Mouse (Mus musculus): ENCODE measurements around the gene Lamb1. TPM values are rescaled to one million over a fixed set of nuclear protein-coding genes. Genes with fewer than 3 reads are reported as not detected.

Gene Lamb1
- total RNA-seq, 2 experiments from 2014 or later = 1.1 TPM; not detected in 1

DNA sequence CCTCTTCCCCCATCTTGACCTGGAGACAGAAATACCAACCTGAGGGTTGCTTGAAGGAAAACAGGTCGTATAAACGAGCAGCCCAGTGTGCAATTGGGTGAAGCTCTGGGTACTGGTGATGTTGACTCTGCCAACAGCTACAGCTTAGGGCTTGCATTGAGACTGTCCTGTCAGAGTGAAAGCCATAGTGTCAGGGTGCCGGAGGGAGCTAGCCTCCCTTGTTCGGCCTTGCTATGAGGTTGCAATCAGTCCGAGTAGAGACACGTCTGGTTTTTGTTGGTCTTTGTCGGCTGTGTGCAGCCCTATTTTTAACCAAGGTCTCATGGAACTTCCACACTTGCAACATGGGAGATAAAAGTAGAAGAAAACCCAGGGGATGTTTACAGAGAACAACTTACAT is 15.3 kb downstream of the Lamb1 start:
- ATAC-seq (replicated peaks; ENCODE audit: low FRiP score, poor library complexity, severe bottlenecking) = no peak

DNA sequence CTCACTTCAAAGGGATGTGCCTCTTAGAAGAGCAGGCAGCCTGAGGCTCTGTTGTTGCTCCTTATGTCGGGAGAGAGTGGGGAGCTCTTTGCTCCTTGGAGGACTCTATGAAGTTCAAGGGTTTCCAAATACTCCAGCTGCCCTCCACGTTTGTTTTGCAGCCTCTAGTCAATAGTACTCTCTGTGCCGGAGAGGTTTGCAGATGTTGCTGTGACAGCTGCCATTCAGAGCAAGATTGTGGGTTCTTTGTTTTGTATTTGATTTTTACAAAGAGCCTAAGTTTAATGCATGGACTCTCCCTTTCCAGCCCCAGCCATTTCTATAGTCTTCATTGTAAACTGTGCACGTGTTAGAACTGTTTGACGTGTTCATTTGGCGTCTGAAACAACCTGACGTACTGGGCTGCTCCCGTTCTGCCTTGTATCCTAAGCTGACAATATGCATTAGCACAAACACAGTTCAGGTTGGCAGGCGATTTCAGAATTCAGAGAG is 16.1 kb downstream of the Lamb1 start:
- no peak for ATAC-seq (replicated peaks; ENCODE audit: low FRiP score, poor library complexity, severe bottlenecking)

DNA sequence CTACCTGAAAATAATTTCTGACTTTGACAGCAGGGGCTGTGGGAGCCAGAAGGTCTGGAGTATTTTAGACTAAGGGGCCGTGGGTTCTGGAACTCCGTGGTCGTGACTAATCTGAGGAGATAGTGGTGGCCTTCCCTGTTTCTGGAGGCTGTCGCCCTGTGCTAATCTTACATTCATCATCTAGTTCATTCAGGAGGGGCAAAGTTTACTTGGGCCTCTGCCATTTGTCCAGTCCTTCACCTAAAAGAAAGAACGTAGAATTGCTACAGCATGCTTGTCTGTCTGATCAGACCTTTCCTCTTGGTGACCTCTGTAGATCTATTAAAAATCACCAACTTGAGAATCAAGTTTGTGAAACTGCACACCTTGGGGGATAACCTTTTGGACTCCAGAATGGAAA is 17.2 kb downstream of the Lamb1 start:
- no peak for ATAC-seq (replicated peaks; ENCODE audit: low FRiP score, poor library complexity, severe bottlenecking)

DNA sequence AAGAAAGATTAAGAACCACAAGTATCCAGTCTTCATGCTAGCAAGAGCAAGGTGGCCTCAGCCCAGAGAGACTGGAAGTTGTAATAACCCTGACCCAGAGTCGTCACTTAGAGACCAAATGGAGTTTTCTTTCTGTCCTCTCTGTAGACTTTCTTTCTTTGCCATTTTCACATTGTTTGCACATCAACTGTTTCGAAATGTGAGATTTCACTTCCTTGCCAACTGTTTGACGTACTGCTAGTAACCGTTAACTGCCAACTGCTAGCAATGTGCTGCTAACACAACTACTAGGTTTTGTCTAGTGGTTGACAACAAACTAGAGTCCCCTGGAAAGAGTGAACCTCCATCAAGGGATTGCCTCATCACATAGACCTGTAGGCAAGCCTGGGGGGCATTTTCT is 18.1 kb downstream of the Lamb1 start:
- ATAC-seq (replicated peaks; ENCODE audit: low FRiP score, poor library complexity, severe bottlenecking) = no peak

DNA sequence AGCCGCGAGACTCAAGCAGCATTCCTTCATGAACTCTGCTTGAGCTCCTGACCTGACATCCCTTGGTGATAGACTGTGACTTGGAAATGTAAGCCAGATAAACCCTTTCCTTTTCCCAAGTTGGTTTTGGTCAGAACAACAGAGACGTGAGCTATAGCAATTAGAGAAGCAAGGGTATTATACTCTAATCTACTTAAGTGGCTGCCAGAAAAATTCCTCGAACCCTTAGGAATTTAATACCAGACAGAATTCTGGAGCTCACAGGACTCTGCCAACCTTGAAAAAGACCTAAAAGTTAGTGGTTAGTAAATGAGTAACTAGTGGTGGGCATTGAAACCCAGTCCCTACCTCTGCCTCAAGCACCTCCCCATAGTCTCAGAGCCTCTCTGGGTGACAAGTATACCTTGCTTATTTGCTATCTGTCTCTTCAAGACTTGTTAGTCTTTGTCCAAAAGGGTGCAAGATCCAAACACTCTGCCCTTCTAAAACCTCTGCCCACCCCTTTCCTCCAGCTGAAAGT is 18.6 kb downstream of the Lamb1 start:
- no peak for ATAC-seq (replicated peaks; ENCODE audit: low FRiP score, poor library complexity, severe bottlenecking)

DNA sequence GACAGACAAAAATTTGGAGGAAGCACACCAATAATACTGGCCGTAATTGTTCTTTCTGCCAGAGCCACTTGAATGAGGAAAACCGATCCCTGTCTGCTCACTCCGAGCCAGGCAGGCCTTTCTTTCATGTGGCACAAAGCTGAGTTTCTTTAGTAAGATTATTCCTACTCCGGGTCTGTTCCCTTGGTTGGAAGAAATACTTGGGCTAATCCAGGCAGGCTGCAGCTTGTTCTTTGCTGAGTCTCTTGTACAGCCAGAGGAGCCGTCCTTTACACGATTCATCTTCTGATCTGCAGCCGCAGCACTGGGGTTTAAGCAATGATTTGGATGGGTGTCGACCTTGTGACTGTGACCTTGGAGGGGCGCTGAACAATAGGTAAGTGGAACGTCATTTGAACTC is 24.0 kb downstream of the Lamb1 start:
- ATAC-seq (replicated peaks; ENCODE audit: low FRiP score, poor library complexity, severe bottlenecking) = no peak

DNA sequence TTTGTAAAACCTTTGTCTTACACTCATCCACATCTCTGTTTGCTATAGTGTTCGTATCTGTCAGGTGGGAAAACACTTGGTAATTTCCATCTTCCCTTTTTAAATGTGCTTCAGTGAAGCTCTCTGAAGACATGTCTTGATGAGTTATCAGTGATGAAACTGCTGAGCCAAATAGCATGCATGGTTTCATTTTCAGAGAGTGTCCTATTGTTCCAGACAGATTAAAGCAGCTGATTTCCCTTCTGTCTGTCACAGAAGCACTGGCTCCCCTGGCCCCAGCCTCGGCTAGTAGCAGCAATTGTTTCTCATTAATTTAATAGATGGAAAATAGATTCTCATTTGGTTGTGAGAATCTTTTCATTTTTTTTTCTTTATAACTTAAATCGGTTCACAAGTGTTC is 25.9 kb downstream of the Lamb1 start:
- ATAC-seq (replicated peaks; ENCODE audit: low FRiP score, poor library complexity, severe bottlenecking) = no peak

DNA sequence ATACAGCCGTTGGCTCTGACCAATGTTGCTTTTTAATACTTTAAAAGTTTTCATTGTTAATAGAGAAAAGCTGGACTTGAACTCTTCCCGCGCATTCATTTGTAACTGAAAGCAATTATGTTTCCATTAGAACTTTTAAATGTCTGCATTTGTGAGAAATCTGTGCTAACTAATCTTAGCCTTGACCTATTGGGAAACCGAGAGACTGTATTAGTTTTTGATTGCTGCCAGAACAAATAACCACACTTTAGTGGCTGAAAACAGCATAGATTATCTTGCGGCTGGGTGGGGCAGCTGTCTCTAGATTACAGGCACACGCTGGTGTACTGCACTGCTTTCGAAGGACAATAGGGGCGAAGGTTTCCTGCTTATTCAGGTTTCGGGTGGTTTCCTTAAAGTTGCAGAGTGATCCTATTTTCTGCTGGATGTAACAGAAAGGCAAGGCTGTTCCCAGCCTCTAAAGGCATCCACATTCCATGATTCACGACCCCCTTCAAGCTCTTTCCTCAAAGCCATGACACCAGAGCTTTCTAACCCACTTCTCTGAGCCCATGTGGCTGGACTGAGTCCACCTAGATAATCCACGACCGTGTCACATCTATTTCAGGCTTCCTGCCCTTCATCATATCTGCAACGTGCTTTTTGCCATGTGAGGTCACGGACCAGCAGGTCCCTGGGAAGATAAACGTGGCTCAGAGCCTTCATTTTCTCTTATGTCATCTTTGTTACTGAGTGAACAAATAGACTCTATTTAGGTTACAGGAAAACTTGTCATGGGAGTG is 28.5 kb downstream of the Lamb1 start:
- no peak for ATAC-seq (replicated peaks; ENCODE audit: low FRiP score, poor library complexity, severe bottlenecking)

DNA sequence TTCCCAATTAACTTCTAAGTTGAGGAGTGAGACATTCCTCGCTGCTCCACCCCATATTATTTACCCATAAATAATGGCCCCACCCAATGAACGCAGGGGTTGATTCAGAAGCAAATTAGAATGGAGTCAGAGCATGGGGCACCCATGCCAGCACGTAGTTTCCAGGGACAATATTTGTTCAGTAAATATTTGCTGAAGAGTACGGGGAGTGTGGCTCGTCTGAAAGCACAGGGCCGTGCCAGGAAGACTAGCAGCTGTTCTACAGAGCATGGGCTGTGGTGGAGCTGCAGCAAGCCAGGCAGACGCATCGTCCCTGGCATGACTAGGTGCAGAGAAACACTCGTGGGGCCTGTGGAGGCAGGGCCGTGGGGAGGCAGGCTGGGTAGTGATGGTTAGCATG is 29.5 kb downstream of the Lamb1 start:
- ATAC-seq (replicated peaks; ENCODE audit: low FRiP score, poor library complexity, severe bottlenecking) = no peak

DNA sequence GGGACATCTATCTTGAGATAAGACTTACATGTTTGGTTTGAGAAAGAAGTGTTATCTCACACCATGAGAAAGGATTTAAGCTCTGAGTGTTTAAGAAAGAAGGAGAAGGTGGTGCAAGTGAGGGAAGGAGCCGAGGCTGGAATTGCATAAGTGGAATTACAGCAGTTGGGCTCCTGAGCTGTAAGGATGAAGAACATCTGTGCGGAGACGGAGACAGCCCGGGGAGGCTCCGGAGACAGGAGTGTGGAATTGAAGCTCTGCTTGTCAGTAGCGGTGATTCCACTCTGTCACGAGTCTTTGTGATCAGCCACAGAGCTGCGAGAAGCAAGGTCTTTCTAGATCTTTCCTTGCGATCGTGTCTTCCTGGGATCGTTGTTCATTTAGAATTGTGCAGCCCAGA is 30.0 kb downstream of the Lamb1 start:
- no peak for ATAC-seq (replicated peaks; ENCODE audit: low FRiP score, poor library complexity, severe bottlenecking)

DNA sequence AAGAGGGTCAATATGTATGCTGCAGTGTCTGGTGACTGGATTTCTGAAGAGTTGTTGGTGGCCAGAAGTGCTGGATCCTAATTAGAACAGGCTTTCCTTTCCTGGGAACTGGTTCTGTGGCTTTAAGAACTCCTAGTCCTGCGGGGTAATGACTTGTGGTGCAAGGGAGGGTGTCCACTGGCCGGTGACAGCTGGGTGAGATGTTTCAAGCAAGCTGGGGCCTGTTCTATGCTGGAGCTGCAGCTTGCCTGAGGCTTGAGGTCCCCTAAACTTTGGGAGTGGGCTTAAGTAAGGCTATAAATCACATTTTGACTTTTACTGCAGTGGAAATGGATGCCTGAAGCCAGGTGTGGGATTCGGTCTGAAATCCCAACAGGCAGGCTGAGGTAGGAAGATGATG is 30.5 kb downstream of the Lamb1 start:
- ATAC-seq (replicated peaks; ENCODE audit: low FRiP score, poor library complexity, severe bottlenecking) = no peak

DNA sequence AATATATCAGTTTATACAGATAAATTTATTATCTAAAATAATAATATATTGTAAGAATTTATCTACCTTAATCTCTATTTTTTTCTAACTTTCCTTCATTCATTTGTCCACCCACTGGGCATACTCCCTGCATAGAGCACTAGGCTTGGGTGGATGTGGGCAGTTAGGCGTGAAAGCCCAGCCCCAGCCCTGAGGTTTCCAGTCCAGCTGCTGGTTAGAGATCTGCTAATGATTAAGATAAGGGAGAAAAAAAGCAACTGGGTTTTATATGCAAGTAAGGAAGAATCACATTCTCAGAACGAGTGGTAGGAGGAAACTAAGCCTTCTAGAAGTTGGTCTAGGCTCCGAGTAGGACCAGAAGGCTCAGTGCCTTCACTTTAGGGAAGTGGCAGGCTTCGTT is 31.1 kb downstream of the Lamb1 start:
- no peak for ATAC-seq (replicated peaks; ENCODE audit: low FRiP score, poor library complexity, severe bottlenecking)

DNA sequence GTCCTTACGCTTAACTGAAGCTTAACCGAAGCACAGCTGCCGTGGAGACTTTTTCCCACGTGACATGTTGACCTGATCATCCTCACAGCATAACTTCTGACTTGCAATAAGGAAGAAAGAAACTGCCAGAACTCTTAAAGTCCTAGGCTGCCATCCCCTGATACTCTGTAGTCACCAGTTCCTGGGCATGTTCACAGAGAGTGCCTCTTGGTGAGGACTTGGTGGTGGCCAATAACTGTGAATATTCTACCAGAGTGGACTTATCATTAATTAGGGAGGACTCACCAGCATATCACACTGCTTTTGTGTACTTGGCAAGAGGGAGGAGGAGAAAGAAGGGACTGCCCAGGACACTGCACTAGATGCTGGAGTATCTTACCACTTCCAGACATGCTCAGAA is 33.1 kb downstream of the Lamb1 start:
- no peak for ATAC-seq (replicated peaks; ENCODE audit: low FRiP score, poor library complexity, severe bottlenecking)

DNA sequence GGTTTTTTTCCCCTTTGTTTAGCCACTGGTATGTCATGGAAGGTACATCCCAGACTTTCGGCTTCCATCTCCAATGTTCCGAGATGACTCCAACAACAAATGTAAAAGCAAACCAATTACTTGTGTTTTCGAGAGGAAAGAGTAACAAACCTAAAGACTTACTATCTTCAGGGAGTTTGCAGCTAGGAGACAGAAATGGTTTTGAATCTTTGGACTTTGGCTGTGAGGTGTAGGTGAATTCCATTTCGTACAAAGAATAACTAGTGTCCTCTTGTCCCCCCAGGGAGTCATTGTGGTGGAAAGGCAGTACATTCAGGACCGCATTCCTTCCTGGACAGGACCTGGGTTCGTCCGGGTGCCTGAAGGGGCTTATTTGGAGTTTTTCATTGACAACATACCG is 33.5 kb downstream of the Lamb1 start:
- ATAC-seq (replicated peaks; ENCODE audit: low FRiP score, poor library complexity, severe bottlenecking) = no peak

DNA sequence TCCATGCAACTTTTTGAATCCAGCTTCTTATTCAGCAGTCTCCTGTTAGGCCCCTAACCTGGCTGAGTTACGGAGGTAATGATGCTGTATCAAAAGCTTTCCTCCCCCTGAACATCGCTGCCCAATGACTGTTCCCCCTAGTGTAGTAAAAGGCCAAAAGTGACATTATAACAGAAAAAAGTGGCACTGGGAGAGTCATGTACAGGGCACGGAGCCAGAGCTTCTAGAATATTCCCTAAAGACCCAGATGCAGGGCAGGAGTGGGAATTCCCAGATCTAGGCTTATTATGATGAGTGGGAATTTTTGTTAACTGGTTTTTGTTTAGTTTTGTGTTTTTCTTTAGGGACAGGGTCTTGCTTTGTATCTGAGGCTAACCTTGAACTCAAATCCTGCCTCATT is 34.1 kb downstream of the Lamb1 start:
- no peak for ATAC-seq (replicated peaks; ENCODE audit: low FRiP score, poor library complexity, severe bottlenecking)

DNA sequence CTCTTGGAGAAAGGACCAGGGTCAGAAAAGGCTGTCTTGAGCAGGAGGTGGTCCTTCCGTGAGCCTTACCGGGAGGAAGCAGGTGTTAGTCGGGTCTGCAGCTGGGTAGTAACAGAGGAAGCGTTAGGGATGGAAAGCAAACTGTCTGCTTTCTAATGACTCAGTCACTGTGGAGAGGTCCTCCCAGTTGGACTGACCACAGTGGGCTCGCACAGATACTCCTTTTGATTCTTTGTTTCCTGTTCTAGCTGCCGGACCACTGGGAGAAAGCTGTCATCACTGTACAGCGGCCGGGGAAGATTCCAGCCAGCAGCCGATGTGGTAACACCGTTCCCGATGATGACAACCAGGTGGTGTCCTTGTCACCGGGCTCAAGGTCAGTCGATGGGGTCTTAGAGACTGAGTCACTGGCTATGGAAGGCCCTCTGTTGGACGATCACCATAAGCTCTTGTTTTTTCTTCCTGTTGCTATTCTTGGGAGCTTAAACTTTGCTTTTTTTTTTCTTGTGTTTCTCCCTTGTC is 34.7 kb downstream of the Lamb1 start:
- ATAC-seq (replicated peaks; ENCODE audit: low FRiP score, poor library complexity, severe bottlenecking) = no peak

DNA sequence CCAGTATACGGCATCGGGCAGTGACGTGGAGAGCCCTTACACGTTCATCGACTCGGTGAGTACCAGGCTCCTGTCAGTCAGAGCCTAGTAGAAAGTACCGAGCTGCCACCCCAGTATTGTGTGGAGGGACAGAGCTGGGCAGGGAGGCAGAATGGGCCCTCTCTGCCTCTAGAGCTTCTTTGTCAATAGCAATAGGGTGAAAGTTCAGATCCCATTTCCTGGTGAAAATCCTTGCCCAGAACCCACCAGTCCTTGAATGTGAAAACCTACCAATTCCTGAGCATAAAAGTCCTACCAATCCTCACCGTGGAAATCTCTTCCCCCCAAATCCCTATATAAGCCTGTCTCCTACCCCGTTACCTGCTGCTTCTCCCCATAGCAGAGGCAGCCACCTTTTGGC is 35.2 kb downstream of the Lamb1 start:
- ATAC-seq (replicated peaks; ENCODE audit: low FRiP score, poor library complexity, severe bottlenecking) = no peak

DNA sequence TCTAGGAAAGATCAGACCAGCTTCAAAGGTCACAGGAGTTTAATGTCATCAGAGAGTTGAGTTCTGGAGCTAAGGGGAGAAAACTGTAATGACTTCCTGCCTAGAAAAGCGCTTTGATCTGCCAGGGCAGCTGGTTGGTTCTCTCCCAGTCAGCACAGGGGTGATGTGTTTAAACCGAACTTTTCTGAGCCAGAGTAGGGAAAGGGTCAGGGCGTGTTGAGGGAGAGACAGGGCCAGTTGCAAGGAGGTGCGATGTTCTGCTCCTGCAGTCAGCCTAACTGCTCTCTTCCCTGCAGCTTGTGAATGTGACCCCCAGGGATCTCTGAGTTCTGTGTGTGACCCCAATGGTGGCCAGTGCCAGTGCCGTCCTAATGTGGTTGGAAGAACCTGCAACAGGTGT is 37.2 kb downstream of the Lamb1 start:
- ATAC-seq (replicated peaks; ENCODE audit: low FRiP score, poor library complexity, severe bottlenecking) = no peak

DNA sequence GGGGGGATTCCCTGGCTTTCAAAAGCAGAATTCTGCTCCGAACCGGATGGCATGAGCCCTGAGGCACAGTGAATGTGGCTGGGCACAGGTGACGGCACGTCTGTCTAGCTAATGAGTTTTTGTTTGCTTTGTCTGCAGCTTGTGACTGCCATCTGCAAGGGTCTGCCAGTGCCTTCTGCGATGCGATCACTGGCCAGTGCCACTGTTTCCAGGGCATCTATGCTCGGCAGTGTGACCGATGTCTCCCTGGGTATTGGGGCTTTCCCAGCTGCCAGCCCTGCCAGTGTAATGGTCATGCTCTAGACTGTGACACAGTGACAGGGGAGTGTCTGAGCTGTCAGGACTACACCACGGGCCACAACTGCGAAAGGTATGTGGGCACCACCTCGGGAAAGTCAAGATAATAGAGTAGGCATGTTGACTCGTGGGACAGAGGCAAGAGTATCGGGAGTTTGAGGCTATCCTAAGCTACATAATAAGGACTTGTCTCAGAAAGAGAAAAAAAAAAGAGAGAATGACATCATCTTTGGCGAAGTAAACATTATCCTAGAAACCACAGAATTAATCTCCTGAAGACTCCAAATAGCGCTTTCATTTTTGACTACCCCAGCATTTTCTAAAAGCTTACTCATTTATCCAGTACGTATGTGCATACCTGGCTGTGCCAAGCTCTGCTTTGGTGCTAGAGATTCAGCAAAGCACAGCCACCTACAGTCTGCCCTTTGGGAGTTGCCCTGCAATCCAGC is 37.9 kb downstream of the Lamb1 start:
- ATAC-seq (replicated peaks; ENCODE audit: low FRiP score, poor library complexity, severe bottlenecking) = no peak

DNA sequence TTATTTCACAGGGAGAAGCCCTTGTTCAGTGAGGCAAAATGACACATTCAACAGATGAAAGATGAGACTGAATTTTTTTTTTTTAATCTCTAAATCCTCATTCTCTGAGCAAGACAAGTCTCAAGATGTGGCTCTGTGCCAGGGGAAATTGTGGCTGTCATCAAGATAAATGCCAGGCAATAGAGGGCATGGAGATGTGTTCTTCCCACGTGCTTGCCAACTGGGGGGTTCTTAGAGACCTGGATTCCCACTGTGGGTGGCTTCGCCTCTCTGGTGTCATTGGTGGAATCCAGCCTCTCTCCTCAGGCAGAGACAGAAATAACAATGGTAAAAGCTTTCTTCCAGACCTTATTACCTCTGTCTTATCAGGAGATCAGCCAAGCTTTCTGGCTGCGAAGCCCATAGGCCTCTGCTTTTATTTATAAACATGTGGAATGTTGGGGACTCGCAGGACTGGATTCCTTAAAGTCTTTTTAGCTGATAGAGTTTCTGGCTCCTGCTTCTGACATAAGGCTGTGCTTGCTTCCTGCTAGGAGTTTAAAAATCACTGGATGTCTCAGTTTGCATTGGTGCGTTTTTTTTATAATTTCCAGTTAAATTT is 41.1 kb downstream of the Lamb1 start:
- no peak for ATAC-seq (replicated peaks; ENCODE audit: low FRiP score, poor library complexity, severe bottlenecking)

DNA sequence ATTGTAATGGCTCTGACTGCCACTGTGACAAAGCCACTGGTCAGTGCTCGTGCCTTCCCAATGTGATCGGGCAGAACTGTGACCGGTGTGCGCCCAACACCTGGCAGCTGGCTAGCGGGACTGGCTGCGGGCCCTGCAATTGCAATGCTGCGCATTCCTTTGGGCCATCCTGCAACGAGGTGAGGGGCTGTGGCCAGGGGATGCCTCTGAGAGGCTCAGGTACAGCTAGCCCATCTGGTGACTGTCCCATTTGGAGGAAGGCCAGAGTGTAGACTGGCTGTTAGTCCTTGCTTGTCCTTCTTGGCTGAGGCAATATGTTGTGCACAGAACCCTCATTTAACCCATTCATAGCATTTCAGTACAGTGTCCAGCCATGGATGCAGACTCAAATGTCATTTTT is 42.0 kb downstream of the Lamb1 start:
- no peak for ATAC-seq (replicated peaks; ENCODE audit: low FRiP score, poor library complexity, severe bottlenecking)

Data from erythroid progenitor cell, adult 5-6 weeks (primary cell).